Mouse (Mus musculus) activated CD4-positive, CD25-positive, alpha-beta regulatory T cell, adult 4 months (primary cell): Measurements from ENCODE around the gene Znrf1. TPM values are rescaled to one million over a fixed set of nuclear protein-coding genes. Genes with fewer than 3 reads are reported as not detected.
A peak's percentile ranks its signal among the peaks of the same experiment; 100 is the strongest.

Source experiments
- ATAC-seq: one replicate; pipeline ENCODE4 v1.8.0; 2017
- polyA plus RNA-seq, 2 experiments: library from polyadenylated mRNA; unstranded; fragments of 100-300 nt; shearing (Covaris generic); gene quantifications; one replicate each; pipeline ENCODE4 v1.2.1; 2017

The Znrf1 gene
- polyA plus RNA-seq, 2 experiments from 2014 or later = 31.6 to 41.8 TPM

DNA sequence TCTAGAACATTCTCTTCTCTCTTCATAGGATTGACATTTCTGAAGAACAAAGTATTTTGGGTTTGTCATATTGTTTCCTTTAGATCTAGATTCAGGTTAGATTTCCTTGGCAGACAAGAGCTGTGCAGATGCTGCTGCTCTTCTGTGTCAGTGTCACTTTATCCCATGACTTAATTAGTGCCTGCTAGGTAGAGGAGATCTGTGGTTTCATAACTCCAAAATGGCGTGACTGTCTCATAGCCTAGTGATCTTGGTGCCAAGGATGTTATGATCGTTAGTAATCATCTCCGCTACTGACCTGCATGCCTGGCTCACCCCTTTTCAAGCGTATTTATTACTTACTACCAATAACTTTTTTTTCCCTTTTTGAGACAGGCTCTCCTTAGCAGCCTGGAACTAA, 34.0 kb downstream of the Znrf1 start:
- no peak for ATAC-seq

- peak; percentile 18 for ATAC-seq
Observed at GRCm38 (mm10) chr8:111570432-111570831, 34.5 kb downstream of the Znrf1 start.

- ATAC-seq = no peak
Observed at GRCm38 (mm10) chr8:111571661-111572060, 35.8 kb downstream of the Znrf1 start.

- ATAC-seq = no peak
Observed at GRCm38 (mm10) chr8:111572431-111572830, 36.5 kb downstream of the Znrf1 start.

DNA sequence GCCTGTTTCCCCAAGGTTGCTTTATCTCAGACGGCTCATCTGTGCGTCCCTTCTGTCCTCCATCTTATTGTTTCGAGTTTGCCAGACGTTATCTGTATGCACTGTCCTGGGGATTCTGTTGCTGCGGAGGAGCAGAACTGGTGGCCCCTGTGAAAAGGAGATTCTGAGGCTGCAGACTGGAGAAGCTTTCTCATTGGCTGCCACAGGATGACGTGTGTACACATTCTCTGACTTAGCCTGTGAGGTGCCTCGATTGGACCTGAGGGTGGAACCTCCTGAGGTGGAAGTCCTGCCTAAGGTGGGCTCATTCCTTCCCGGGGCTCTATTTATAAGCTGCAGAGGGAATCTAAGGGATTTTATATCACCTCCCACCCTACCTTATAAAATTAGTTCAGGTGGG, 37.7 kb downstream of the Znrf1 start:
- peak; percentile 70 for ATAC-seq

- ATAC-seq = peak; percentile 45
Observed at GRCm38 (mm10) chr8:111574016-111574415, 38.1 kb downstream of the Znrf1 start.

- no peak for ATAC-seq
Observed at GRCm38 (mm10) chr8:111575492-111575891, 39.6 kb downstream of the Znrf1 start.

DNA sequence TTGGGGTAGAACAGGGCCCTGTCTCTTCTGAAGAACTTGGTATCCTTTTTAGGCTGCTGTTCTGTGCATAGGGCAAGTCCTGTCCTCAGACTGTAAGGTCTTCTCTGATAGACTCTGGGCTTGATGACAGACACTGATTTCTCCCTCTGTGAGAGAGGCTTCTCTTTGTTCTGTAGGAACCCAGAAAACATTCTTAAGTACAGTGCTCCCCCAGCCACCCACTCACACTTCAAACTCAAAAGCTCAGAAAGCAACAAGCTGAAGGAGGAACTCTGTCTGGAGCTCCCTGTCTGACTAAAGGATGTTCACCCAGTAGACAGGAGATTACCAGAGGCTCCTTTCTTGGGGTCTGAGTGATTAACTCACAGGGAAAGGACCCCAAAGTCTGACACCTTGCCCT, 40.6 kb downstream of the Znrf1 start:
- no peak for ATAC-seq

GRCm38 (mm10) chr8:111577880-111578533, 42.1 kb downstream of the Znrf1 start:
- ATAC-seq = peak; percentile 8

- no peak for ATAC-seq
Observed at GRCm38 (mm10) chr8:111579318-111579717, 43.4 kb downstream of the Znrf1 start.

DNA sequence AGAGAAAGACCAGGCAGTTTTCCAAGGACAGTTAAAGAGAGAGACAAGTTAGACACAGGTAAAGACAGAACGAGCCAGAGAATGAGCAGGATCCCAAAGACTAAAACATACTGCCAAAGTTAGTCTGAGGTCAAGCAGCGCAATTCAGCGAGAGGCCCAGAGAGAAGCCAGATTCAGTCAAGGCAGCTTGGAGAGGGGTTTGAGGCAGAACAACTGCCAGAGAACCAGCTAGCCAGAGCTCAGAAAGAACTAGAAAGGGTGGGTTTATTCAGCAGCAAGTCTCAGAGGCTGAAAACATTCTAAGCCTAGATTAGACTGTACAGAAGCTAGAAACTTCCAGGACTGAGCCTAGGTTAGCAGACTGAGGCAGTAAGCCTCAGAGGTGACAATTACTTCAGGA, 44.4 kb downstream of the Znrf1 start:
- ATAC-seq = no peak

GRCm38 (mm10) chr8:111582386-111582785, 46.5 kb downstream of the Znrf1 start:
- ATAC-seq = peak; percentile 65

GRCm38 (mm10) chr8:111584946-111585345, 49.0 kb downstream of the Znrf1 start:
- peak; percentile 36 for ATAC-seq

GRCm38 (mm10) chr8:111587545-111588094, 51.7 kb downstream of the Znrf1 start:
- no peak for ATAC-seq

DNA sequence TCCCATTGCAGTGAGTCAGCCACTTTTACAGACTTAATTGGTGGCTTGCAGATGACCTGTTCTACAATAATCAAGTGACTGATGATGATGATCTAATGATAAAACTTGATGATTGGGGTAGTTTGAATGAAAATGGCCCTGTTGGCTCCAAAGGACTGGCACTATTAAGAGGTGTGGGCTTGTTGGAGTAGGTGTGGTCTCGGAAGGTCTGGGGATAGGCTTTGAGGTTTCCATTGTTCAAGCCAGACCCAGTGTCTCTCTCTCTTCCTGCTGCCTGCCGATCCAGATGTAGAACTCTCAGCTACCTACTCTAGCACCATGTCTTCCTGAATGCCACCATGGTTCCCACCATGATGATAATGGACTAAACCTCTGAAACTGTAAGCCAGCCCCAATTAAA, 52.4 kb downstream of the Znrf1 start:
- ATAC-seq = no peak

DNA sequence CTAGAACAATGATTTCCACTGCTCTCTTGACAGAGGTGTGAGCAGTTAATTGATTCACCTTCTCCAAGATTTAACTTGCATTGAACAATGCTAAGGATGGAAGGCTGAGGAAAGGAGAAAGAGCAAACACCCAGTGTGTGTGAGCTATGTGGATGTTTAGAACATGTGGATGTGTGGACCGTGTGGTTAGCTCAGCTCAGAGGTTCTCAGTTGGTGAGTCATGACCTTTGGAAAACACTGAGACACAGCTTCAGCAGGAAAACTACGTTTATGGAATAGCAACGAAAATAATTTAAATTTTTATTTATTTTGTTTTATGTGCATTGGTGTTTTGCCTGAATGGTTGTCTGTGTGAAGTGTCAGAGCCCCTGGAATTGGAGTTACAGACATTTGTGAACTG, 54.3 kb downstream of the Znrf1 start:
- no peak for ATAC-seq

- ATAC-seq = no peak
Observed at GRCm38 (mm10) chr8:111591176-111591575, 55.3 kb downstream of the Znrf1 start.

DNA sequence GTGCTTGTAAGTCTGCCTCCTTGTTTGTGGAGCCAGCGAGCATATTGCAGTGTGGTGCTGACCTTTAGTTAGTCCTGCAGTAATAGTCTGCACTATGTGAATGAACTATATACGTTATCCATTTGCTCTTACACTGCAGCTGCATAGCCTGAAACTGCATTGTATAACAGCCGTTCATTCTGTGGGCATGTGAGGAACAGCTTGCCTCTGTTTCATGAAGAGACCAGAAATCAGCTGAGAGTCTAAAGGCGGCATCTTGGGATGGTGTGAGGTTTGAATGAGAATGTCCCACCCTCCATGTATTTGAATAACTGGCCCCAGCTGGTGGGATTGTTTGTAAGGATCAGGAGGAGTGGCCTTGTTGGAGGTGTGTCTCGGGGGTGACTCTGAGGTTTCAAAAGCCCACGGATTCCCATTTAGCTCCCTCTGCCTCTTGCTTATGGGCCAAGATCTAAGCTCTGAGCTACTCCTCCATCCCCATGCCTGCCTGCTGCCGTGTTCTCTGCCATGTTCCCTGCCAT, 56.6 kb downstream of the Znrf1 start:
- ATAC-seq = no peak

DNA sequence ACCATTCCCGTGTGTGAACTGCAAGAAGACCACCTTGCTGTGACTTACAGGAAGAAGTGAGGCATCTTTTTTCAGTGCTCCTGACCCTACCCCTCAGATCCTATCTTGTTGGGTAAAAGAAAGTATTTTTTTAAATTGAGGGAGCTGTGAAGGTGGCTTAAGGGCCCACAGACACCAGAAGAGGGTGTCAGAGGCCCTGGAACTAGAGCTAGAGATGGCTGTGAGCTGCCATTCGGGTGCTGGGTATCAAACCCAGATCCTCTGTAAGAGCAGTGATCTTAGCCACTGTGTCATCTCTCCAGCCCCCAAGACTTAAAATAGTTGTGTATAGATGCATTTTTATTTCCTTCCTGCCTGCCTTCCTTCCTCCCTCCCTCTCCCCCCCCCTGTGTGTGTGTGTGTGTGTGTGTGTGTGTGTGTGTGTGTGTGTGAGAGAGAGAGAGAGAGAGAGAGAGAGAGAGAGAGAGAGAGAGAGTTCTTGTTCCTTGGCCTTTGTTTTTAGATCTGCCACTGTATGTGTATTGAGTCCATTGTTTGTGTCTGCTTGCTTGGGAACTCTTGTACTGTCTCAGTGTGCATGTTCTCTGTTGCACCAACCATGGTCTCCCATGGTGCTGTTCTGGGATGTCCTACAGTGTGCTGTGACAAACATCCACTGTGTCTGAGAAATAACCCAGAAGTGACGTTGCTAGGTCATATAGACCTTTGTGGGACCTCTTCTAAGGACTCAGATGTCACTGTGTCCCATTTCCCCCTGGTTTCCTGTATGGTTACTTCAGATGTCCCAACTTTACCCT, 58.3 kb downstream of the Znrf1 start:
- no peak for ATAC-seq

DNA sequence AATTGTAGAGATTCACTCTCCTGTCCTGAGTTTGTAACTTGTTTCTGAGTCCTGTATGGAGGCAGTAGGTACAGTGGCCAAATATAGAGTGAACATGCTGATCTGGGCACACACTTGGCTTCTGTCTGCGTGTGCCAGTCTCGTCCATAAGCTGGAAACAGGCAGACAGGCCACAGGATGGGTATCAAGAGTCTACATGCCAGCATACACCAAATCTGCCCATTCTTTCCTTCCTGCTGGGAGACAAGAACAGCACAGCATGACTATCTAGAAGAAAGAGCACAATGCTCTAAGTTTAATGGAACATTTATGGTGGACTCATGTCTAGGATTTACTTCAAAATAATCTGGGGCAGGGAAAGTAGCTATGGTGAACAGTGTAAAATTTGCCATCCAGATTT, 59.1 kb downstream of the Znrf1 start:
- no peak for ATAC-seq

DNA sequence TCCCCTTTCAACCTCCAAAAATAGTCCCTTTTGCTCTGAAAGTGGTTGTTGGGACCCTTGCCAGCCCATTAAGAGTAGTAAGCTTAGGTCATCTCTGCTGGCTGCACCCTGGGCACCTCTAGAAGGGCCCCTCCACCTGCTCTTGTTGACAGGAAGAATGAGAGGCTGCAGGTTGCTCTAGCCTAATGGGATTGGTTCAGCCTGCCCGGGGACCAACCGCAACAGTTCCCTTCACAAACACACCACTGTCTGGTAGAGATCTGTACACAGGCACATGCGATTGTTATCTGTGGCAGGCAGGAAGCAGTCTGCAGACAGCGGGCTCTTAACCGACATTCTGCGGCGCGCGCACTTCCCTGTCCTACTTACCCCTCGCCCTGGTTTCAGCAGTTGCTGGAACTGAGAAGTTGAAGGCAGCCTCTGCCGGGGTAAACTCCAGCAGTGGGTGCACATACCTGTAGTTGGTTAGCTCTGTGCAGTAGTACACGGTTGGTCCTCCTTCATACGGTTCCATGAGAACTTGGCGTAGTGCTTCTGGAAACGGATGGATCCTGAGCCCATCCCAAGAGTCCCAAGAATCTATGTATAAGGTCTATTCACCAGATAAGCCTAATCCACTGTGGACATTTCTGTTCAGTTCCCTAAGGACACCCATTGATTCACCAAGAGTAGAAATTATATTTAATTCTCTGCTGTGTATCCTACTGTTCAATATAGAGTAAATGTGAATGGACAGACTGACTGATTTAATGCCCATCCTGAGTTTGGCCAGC, 60.0 kb downstream of the Znrf1 start:
- peak; percentile 95 for ATAC-seq

- no peak for ATAC-seq
Observed at GRCm38 (mm10) chr8:111596485-111596821, 60.6 kb downstream of the Znrf1 start.

DNA sequence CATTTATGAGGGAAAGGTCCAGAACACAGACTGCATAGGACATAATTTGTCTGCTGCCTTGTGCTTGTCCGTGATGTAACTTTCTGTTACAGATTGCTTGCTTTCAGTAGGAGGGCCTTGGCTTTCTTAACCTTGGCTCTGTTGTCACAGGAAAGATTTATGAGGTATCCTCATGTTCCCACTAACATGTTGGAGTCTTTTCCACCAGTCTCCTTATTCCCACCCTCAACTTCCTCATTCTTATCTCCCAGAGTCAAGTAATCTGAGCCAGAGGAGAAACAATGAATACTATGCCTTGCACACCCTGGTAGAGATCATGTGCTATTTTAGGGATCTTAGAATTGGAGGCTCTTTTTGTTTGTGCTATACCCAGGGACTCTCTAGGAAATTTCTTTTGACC, 61.4 kb downstream of the Znrf1 start:
- no peak for ATAC-seq
